Mouse (Mus musculus) embryonic facial prominence, embryonic 10.5 days (tissue): Measurements from ENCODE around the gene Pm20d1. TPM values are rescaled to one million over a fixed set of nuclear protein-coding genes. Genes with fewer than 3 reads are reported as not detected.
"Not testable (repeated sequence)": the region's sequence is repeated elsewhere in the genome, so short reads cannot be mapped to it uniquely, and the experiment has no call there.

Experiments
- DNase-seq: peaks from one replicate; pipeline ENCODE4 v3.0.0-alpha.2; 2017; ENCODE audit warnings: low spot score
- H3K27ac ChIP-seq: fragments of 300-500 bp; sonication (generic); replicated peaks from 2 replicates; pipeline ENCODE4 v1.5.1; 2016; ENCODE audit warnings: mild to moderate bottlenecking
- H3K27me3 ChIP-seq: fragments of 300-500 bp; sonication (generic); replicated peaks from 2 replicates; pipeline ENCODE4 v1.6.1; 2016; ENCODE audit warnings: low read depth, mild to moderate bottlenecking; ENCODE audit not compliant: poor library complexity, severe bottlenecking
- H3K36me3 ChIP-seq: fragments of 300-500 bp; sonication (generic); replicated peaks from 2 replicates; pipeline ENCODE4 v1.6.1; 2016; ENCODE audit warnings: mild to moderate bottlenecking, moderate library complexity
- H3K4me1 ChIP-seq: fragments of 300-500 bp; sonication (generic); 2 replicates; pipeline ENCODE4 v1.6.1; 2016
- H3K4me3 ChIP-seq: fragments of 300-500 bp; sonication (generic); 2 replicates; pipeline ENCODE4 v1.5.1; 2016; ENCODE audit warnings: mild to moderate bottlenecking, moderate library complexity
- H3K9me3 ChIP-seq: fragments of 300-500 bp; sonication (generic); 2 replicates; pipeline ENCODE4 v1.6.1; 2016; ENCODE audit warnings: mild to moderate bottlenecking
- WGBS: fragments of 180-500 bp; shearing (Covaris S2); methylation state at CpG from one replicate; pipeline ENCODE4 v1.1.7; 2016; 5-methylcytosine and 5-hydroxymethylcytosine counted together
- polyA plus RNA-seq: library from polyadenylated mRNA; unstranded; fragments of >200 nt; fragmentation: Nextera tagmentation; extraction: Ambion mirVana; gene quantifications from 2 replicates; pipeline ENCODE4 v1.2.1, GENCODE M21; 2016

Gene Pm20d1
- polyA plus RNA-seq, 1 experiment from 2014 or later = 2.0 TPM

DNA sequence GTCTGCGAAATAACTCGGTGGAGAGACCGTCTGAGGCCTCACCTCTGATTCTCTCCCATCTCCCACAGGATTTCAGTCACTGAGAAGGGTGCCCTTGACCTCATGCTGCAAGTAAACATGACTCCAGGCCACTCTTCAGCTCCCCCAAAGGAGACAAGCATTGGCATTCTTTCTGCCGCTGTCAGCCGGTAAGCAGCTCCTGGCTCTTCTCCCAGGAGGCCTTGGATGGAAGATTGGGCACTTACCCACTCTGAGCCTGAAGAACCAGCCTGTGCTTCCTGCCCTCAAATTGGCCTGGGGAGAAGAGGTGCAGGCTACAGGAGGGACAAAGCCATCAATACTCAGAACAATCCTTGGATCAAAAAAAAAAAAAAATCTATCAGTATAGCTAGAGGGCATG, 5.5 kb downstream of the Pm20d1 start:
- Histone ChIP-seq H3K9me3 (no peaks in the 10 kb centered on the region), H3K36me3 (no peaks in the 10 kb centered on the region), H3K27ac (no peak overlapping the region), H3K4me3 (no peak overlapping the region), H3K4me1 (peaks cover 12% of the 10 kb centered on the region), H3K27me3 (peaks cover 10% of the 10 kb centered on the region)
- DNase-seq = no peak
- WGBS = 86% methylated on average over 5 of the region's 5 CpGs

DNA sequence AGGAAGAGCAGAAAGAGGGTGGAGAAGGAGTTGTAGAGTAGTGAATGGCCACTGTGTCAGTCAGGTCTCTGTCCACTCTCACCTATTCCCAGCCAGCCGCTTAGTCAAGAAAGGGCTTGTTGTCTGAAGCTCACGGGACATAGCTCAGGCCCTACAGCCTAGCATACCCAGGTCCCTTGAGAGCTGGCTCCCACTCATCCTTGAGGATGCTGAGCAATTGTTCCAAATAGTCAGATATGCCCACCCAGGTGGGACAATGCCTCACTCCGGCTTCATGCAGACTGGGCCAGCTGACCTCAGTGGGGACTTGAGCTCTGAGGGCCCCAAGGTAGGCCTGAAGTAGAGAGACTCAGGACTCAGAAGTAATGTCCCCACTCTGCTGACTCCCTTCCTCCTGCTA, 7.0 kb downstream of the Pm20d1 start:
- H3K27ac ChIP-seq = no peak overlapping the region
- DNase-seq = peak; percentile 4
- H3K36me3 ChIP-seq = no peaks in the 10 kb centered on the region
- no peak overlapping the region for H3K4me3 ChIP-seq
- no peaks in the 10 kb centered on the region for H3K27me3 ChIP-seq
- 91% methylated on average over 3 of the region's 3 CpGs for WGBS
- peaks cover 10% of the 10 kb centered on the region for H3K4me1 ChIP-seq
- no peaks in the 10 kb centered on the region for H3K9me3 ChIP-seq

DNA sequence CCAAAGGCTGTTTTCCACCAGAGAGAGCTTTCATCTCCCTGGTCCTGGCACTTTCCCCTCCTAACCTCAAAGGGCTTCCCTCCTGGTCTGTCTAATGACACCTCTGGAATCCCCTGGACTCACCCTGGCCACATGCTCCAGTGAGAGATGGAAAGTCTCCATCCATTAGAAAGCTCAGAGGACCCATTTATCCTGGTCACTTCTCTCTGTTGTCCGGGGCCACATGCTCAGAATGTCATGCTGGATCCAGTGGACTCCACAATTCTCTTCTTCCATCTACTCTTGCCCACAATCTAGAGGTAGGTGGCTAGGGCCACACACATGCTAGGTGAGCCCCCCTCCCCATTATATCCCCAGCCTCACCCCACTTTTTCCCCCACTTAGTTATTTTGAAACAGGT, 11.8 kb downstream of the Pm20d1 start:
- no peaks in the 10 kb centered on the region for H3K27me3 ChIP-seq
- no peak overlapping the region for H3K4me3 ChIP-seq
- no peak overlapping the region for H3K27ac ChIP-seq
- H3K4me1 ChIP-seq = 0 out of 2 replicates have a peak, but pooled peaks cover 9% of the 10 kb centered on the region
- no peak for DNase-seq
- no peaks in the 10 kb centered on the region for H3K36me3 ChIP-seq
- no peaks in the 10 kb centered on the region for H3K9me3 ChIP-seq
- WGBS = 83% methylated on average over 1 of the region's 1 CpGs

DNA sequence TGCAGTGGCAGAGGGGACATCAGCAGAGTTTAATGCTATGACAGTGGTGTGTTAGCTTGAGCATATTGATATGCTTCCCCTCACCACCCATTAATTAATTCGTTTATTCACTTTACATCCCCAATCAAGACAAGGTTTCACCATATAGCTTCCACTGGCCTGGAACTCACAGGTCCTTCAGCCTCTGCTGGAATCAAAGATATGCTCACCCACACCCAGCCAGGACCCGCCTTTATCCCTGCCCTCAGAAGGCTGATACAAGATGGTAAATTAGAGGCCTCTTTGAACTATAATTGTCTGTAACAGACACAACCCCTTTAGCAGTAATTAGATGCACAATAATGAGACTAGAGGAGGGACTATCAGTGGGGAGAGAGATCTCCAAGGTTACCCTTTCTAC, 12.5 kb downstream of the Pm20d1 start:
- no peak overlapping the region for H3K4me3 ChIP-seq
- no peak for DNase-seq
- H3K4me1 ChIP-seq = 0 out of 2 replicates have a peak, but pooled peaks cover 9% of the 10 kb centered on the region
- no peaks in the 10 kb centered on the region for H3K27me3 ChIP-seq
- 70% methylated on average over 2 of the region's 2 CpGs for WGBS
- H3K27ac ChIP-seq = no peak overlapping the region
- no peaks in the 10 kb centered on the region for H3K36me3 ChIP-seq
- H3K9me3 ChIP-seq = no peaks in the 10 kb centered on the region

DNA sequence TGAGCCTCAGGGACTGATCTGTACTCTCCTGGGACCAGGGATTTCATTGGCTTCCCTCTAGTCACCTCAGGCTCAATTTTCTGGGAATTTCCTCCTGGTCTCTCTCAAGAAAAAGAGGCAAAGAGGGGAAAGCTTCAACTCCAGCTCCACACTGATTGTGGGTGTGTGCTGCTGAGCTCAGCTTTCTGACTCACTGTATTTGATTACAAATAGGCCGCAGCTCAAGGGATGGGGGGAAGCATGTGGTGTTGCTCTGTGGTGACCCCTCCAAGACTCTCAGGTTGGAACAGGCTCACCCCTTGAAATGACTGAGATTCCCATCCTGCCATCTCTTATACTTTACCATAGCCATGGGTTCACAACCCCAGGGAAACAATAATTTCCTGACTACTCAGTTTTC, 14.2 kb downstream of the Pm20d1 start:
- DNase-seq = no peak
- Histone ChIP-seq H3K4me3 (no peak overlapping the region), H3K36me3 (no peaks in the 10 kb centered on the region), H3K27ac (no peak overlapping the region), H3K4me1 (0 out of 2 replicates have a peak, but pooled peaks cover 9% of the 10 kb centered on the region), H3K27me3 (no peaks in the 10 kb centered on the region), H3K9me3 (no peaks in the 10 kb centered on the region)
- 81% methylated on average over 1 of the region's 1 CpGs for WGBS

DNA sequence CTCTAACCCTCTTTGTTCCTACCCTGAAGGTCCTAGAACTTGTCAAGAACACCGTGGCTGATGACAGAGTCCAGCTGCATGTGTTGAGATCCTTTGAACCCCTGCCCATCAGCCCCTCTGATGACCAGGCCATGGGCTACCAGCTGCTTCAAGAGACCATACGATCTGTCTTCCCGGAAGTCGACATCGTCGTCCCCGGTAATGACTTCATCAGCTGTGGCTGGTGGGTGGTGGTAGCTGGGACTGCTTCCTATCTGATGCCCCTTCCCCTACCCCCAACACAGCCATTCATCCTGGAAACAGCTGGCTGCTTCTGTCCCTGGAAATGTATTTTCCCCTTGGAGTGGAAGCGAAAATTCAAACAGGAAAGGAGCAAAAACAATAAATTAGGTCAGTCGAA, 14.8 kb downstream of the Pm20d1 start:
- Histone ChIP-seq H3K36me3 (no peaks in the 10 kb centered on the region), H3K27ac (no peak overlapping the region), H3K4me1 (0 out of 2 replicates have a peak, but pooled peaks cover 5% of the 10 kb centered on the region), H3K9me3 (no peaks in the 10 kb centered on the region), H3K4me3 (no peak overlapping the region), H3K27me3 (no peaks in the 10 kb centered on the region)
- 86% methylated on average over 9 of the region's 9 CpGs for WGBS
- no peak for DNase-seq

DNA sequence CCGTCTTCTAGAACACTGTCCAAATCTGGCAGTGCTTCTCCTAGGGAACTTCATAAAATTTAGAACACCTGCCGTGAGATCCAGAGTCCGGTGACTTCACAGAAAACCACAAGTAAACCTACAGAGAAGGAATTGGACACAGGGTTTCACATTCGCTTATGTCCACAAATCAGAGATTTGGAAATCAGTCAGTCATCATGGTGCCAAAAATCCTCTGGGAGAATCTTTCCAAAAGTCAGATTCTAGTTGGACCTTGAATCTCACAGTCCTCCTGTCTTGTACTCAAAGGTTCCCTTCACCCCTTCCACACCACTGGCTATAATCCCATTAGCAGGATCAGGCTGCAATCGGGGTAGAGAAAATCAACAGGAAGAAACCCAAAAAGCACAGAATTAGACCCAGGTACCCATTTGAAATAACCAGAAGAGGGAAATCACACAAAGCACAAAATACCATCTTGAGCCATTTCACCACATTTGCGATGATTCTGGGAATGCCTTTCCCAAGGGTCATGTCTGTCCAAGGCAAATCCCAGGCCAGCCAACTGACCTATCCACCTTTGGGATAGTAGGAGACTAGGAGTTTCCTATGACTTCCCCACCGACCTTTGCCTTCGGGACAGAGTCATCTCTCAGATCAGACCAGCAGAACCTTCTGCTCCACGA, 15.6 kb downstream of the Pm20d1 start:
- H3K27me3 ChIP-seq = no peaks in the 10 kb centered on the region
- no peak overlapping the region for H3K4me3 ChIP-seq
- no peaks in the 10 kb centered on the region for H3K36me3 ChIP-seq
- H3K4me1 ChIP-seq = 0 out of 2 replicates have a peak, but pooled peaks cover 4% of the 10 kb centered on the region
- H3K27ac ChIP-seq = no peak overlapping the region
- 86% methylated on average over 9 of the region's 9 CpGs for WGBS
- no peak for DNase-seq
- no peaks in the 10 kb centered on the region for H3K9me3 ChIP-seq

DNA sequence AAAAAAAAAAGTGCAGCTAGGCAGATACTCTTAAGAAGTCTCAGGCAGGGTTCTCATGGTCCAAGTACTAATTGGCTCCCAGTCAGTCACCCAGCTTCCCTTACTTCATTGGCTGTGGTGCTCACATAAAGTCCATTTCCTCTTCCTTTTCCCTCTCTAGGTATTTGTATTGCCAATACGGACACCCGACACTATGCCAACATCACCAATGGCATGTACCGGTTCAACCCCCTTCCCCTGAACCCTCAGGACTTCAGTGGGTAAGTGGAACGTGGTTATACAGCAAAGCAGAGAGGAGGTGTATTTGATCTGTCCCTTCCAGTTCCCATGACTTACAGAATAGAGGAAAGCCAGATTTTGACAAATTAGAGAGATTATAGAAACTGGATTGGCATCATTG, 16.6 kb downstream of the Pm20d1 start:
- Histone ChIP-seq H3K27me3 (no peaks in the 10 kb centered on the region), H3K36me3 (no peaks in the 10 kb centered on the region), H3K9me3 (no peaks in the 10 kb centered on the region), H3K4me1 (0 out of 2 replicates have a peak, but pooled peaks cover 4% of the 10 kb centered on the region), H3K4me3 (no peak overlapping the region), H3K27ac (no peak overlapping the region)
- WGBS = 91% methylated on average over 4 of the region's 4 CpGs
- DNase-seq = no peak

DNA sequence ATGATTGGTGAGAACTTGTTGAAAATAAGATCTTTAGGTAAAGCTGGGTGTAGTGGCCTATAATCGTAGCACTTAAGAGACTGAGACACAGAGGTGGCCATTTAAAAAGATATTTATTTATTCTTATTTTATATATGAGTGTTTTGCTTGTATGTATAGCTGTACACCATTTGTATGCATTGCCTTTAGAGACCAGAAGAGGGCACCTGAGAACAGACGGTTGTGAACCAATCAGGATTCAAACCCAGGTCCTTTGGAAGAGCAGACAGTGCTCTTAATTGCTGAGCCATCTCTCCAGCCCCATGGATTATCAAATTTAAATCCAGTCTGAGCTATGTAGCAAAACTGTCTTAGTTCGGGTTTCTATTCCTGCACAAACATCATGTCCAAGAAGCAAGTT, 17.0 kb downstream of the Pm20d1 start:
- Histone ChIP-seq H3K9me3 (no peaks in the 10 kb centered on the region), H3K27ac (no peak overlapping the region), H3K4me3 (no peak overlapping the region), H3K27me3 (no peaks in the 10 kb centered on the region), H3K36me3 (no peaks in the 10 kb centered on the region), H3K4me1 (0 out of 2 replicates have a peak, but pooled peaks cover 4% of the 10 kb centered on the region)
- 84% methylated on average over 3 of the region's 3 CpGs for WGBS
- no peak for DNase-seq

DNA sequence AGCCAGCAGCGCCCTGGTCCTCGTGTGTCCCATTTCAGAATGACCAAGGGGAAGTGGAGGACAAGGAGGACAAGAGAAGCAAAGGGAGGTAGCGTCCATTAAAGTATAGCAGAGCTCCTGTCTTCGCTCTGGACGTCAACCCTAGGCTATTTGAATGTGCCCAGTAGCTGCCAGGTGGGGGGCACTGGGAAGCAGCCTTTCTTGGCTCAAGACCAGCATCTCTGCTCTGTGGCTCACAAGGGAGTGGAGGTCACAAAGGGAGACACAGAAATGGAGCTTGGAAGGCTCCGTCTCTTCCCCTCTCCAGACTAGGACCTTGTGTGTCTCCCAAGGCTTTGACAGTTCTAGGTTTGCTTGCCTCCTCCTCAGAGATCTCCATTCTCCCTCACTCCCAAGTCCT, 19.7 kb downstream of the Pm20d1 start:
- H3K9me3 ChIP-seq = no peaks in the 10 kb centered on the region
- 89% methylated on average over 6 of the region's 6 CpGs for WGBS
- H3K4me3 ChIP-seq = no peak overlapping the region
- no peak for DNase-seq
- H3K27me3 ChIP-seq = no peaks in the 10 kb centered on the region
- H3K36me3 ChIP-seq = no peaks in the 10 kb centered on the region
- no peak overlapping the region for H3K27ac ChIP-seq
- no peaks in the 10 kb centered on the region for H3K4me1 ChIP-seq

DNA sequence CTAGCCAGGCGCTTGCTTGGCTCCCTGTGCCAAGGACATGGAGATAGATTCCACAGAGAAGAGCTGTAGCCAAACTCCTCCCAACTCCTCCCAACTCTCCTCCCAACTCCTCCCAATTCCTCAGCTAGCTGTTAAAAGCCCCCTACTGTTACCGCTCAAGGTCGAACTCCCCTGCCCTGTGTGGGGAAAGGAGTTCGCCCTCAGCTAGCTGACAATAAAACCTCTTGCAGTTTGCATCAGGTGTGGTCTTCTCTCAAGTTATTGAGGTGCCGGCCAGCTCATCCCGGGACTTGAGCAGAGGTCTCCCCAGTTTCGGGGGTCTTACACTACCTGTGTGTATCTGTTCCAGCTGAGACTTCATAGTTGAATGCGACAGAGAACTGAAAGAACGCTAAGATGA, 23.2 kb downstream of the Pm20d1 start:
- not testable (repeated sequence) for H3K27me3 ChIP-seq, H3K9me3 ChIP-seq, H3K36me3 ChIP-seq, H3K4me1 ChIP-seq, H3K27ac ChIP-seq, H3K4me3 ChIP-seq, DNase-seq
- WGBS = 79% methylated on average over 9 of the region's 9 CpGs

DNA sequence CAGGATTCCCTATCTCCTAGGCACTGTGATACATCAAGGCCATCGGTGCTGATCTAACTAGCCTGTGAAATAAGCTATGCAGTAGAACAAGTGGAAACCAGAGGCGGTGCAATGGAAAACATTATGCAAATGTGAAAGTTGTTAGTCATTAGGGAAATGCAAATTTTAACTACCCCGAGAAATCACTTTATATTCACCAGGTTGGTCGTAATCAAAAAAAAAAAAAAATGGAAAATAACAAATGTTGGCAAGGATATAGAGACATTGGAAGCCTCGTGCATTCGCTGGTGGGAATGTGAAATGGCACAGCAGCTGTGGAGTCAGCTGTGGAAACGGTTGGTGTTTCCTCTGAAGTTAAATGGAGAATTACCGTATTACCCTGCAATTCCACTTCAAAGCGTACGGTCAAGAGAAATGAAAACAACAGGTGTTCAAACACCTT, 23.7 kb downstream of the Pm20d1 start:
- Histone ChIP-seq H3K4me3 (no peak overlapping the region), H3K36me3 (no peaks in the 10 kb centered on the region), H3K9me3 (no peaks in the 10 kb centered on the region), H3K27ac (no peak overlapping the region), H3K27me3 (no peaks in the 10 kb centered on the region), H3K4me1 (no peaks in the 10 kb centered on the region)
- WGBS = 90% methylated on average over 10 of the region's 10 CpGs
- DNase-seq = no peak

DNA sequence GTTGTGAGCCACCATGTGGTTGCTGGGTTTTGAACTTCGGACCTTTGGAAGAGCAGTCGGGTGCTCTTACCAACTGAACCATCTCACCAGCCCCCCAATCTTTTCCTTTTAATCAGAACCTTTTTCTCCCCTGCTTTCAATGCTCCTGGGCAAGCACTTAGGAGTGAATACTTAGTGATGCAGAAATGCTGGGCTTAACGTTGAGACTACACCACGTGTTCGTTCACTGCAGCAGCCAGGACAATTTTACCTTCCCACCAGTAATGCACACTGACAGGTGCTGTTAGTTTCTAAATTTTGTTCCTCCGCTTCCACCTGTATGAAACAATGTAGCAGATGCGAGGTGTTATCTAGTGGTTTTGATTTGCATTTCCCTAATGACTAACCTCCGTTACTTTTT, 25.1 kb downstream of the Pm20d1 start:
- WGBS = 74% methylated on average over 8 of the region's 8 CpGs
- DNase-seq = no peak
- no peak overlapping the region for H3K27ac ChIP-seq
- no peaks in the 10 kb centered on the region for H3K9me3 ChIP-seq
- peaks cover 7% of the 10 kb centered on the region; the same call in 1 of the 2 replicates for H3K27me3 ChIP-seq
- H3K36me3 ChIP-seq = no peaks in the 10 kb centered on the region
- peaks cover 4% of the 10 kb centered on the region for H3K4me1 ChIP-seq
- no peak overlapping the region for H3K4me3 ChIP-seq
